Mouse (Mus musculus): ENCODE measurements around the gene Cacnb3.
A peak's percentile ranks its signal among the peaks of the same experiment; 100 is the strongest.

The Cacnb3 gene

DNA sequence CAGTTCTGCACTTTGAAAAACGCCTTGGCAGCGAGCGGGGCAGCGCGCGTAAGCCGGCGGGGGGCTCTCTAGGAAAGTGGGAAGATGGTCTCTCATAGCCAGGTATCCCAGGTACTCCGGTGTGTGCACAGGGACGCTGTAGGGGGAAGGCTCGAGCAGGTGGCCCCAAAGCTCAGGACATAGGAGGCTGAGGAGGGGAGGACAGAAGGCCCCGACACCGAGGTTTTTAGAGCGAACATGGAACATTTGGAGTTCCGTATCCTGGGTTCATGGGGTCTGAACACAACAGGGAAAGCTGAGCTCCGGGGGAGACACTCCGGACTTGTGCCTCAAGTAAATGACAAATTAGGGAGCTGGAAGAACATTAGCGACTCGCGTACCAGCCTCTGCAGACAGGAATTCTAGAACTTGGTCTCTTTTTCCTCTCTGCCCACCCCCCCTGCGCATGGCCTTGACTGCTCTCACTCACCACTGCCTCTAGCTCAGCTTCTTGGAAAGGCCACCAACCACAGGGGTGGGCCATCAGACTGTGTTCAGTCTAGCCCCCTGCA lies 4.7 kb downstream of the Cacnb3 start:
- peak; percentile 28 to 40 for DNase-seq

DNA sequence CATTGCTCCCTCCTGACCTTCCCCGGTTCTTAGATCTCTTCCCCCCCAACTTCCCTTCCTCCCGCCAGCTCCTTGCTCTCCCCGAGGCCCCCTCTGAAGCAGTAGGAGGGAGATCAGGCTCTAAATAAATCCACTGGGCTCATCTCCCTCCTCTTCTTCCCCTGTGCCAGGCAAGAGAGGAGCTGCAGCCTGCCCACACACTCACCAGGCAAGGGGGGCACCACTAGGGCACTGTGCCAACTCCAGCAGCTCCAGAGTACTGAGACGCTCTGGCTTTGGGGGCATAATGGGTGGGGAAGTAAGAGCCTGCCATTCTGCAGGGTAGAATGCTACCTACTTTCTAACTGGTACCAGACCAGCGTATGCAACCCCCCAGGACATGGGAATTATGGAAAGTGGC lies 5.9 kb downstream of the Cacnb3 start:
- DNase-seq = no peak

DNA sequence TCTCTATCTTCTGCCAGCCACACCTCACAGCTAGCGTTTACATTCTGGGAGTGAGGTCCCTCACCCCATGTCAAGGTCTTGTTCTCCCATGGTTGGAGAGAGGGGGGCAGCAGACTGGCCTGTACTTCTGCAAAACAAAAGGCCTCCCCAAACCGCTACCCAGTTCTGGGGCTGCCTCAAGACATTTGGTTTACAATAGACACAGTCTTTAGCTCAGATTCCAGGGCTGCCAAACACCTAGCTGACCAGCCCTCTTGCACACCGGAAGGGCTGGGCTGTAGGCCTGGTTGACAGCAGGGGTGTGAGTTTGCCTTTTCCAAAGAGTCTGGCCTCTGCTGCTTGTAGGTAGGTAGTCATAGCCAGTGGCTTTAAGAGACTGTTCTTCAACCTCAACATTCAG lies 6.5 kb downstream of the Cacnb3 start:
- DNase-seq = no peak

DNA sequence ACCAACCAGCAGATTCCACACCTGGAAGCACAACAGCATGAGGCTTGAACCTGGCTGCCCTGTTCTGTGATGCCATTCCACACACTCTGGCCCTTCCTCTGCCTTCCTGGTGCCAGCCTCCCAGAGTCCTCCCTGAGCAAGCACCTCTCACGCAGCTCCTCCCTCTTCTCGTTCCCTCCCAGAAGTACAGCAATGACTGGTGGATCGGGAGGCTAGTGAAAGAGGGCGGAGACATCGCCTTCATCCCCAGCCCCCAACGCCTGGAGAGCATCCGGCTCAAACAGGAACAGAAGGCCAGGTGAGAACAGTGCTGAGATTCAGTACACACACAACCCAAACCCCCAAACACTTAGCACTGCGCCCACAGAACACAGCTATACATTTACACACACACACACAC lies 9.5 kb downstream of the Cacnb3 start:
- DNase-seq = no peak

DNA sequence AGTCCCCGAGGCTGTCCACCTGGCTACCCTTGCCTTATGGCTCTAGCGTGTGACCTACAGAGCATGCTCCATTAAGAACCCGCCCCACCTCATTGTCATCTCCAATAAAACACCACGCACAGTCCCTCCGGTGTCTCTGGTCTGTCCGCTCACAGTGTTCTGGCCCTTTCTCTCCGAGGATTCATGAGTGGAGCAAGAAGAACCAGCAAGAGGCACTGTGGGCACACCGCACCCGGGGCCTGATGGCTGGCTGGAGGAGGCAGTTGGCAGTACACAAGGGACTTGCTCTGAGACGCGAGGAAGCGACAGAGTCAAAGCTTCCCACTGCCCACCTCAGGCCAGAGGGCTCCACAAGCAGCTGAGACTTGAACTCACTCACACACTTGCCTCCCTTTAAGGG lies 13.8 kb downstream of the Cacnb3 start:
- no peak for DNase-seq

DNA sequence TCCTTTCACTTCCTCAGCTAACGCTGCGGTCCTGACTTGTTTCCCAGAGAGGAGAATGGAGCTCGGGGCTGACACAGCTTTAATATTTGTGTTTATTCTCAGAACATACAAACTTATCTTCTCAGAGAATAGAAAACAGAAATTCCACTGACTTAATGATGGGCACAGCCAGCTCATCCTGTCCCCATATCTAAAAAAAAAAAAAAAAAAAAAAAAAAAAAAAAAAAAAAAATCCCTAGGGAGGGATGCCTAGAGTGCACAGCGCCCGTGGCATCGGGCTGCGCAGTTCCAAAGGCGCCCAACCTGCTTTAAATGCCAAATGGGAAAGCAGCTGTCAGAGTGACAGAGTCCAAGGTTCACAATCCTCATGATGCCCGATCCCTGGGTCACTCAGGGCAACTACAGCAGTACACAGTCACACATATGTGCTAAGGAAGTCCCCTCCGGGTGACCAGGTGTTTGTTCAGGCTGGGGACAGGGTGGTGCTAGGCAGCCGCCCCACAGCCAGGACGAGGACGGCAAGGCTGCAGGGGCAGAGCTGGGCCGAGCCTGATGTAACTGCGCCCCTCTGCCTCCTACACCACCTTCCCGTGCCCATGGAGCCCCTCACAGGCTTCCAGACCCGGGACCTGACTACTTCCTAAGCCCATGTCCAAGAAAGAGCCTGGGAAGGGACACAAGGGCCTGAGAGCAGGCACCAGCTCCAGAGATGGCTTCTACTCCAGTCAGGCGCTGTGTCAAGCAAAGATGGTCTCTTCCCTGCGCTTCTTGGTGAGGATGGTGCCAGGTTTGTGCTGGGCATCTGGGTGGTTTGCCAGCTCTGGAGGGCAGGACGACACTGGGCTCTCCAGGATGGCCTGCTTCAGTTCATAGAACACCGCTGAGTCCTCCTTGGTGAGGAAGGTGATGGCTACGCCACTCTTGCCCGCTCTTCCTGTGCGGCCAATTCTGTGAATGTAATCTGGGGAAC lies 14.7 kb downstream of the Cacnb3 start:
- no peak for DNase-seq

DNA sequence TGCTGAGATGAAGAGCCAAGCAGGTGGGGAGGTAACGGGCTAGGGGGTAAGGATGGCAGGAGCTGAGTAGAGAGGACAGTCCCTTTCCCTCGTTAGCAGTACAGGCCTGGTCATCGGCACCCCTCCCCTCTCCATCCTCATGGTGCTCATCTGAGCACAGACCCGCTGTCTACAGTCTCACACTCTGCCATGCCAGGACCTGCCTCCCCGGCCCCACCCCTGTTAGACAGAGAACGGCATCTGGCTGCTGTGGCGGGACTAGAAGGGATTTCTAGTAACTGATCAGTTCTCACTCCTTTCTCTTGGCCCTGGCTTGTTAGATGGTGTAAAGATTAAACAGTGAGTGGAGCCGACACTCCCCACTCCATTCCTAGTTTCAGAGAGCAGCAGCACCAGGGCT lies 16.1 kb downstream of the Cacnb3 start:
- DNase-seq = no peak

DNA sequence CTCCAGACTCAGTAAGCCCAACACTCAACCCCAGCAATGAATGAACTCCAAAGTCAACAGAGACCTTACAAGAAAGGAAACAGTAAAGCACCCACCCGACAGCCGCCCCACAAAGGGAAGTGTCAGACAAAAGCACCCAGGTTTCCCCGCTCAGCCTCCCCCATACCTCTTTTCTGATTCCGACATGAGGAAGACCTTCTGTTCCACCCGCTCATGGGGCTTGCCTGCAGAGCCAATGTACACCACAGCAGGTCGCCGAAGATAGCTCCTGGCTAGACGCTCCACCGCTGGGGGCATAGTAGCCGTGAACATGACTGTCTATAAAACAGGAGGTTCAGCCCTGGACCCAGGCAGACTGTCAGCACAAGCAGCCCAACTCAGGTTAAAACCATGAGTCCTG lies 16.7 kb downstream of the Cacnb3 start:
- no peak for DNase-seq

DNA sequence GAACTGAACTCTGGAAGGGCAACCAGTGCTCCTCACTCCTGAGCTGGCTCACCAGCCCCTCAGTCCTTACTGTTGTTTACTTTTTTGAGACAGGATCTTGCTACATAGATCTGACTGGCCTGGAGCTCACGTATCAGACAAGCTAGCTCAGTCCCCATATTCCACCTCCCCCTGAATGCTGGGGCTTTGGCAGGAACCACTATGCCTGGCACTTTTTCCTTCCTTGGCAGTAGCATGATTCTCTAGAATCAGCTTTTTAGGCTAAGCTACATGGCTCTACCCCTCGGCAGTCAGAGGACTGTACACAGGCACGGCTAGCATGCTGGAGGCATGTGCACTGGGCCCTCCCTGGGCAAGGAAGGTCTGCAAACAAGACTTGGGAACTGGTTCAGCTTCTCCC lies 17.4 kb downstream of the Cacnb3 start:
- no peak for DNase-seq

DNA sequence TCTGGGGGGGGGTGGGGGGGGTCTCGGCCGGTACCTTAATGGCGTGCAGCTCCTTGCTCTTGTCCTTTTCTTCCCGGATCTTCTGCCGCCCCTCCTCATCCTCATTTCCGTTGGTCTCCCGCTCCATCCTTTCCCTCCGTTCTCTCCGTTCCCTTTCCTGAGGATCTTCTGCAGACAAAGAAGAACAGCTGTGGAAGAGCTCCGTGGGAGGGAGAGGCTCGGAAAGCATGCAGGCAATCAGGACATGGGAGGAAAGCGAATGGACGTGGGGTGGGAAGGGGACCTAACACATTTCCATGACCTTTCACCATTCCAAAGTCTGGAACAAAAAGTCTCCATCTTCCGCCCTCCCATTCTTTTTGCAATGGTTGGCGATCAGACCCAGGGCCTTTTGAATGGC lies 20.8 kb downstream of the Cacnb3 start:
- no peak for DNase-seq

DNA sequence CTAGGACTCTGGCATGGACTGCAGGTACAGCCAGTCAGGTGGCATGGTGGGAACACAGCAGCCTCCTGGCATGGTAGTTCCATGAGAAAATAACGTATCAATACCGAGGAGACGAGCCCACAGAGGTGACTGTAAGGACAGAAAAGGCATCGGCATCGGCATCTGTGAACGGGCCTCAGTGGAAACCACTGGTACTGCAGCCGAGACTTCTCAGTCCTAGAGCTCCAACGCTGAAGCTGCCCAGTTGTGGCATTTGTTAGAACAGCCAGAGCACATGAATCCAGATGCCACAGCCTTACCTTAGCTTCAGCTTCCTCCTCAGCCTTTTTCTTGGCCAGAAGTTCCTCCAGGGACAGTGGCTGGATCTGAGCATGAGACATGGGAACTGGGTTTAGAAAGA lies 21.5 kb downstream of the Cacnb3 start:
- no peak for DNase-seq

DNA sequence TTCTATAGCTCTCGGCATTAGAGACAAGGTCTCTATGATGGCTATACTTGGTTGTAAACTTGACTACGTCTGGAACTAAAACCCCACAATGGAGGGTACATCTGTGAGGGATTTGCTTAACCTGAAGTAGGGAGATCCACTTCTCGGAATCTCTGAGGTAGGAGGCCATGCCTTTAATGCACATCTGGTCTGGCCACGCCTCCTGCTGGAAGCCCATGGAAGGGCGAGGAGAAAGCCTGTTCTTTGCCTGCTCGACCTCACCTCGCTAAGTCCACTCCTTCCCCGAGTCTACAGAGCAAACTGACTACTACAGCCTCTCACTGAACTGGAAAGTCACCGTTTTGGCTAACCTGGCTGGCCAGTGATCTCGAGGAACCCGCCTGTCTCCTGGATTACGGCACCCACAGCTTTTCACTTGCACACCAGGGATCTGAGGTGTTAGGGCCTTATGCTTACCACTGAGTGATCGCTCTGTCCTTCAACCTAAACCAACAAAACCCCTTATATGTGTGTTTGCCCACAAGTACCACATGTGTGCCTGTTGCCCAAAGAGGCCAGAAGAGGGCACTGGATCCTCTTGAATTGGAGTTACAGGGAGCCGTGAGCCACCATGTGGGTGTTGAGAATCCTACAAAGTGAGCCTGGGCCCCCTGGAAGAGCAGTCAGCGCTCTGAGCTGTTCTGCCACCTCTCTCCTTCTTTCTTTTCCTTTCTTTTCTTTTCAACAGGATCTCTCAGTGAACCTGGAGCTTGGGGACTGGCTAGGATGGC lies 26.5 kb downstream of the Cacnb3 start:
- no peak for DNase-seq

DNA sequence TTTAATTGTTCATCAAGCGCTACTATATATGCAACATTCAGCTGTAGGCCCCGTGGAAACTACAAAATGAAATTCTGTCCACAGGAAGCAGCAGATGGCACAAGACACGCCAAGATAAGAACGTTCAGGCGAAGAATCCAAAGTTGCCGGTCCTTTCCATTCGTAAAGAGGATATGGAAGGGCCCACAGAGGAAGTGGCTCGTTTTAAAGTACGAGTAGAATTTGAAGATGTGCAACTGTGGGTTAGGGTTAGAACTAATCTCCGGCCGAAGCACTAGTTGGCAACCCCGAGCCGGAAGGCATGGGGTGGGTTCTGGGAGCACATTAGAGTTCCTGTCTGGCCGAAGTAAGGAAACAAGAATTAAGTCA lies 31.5 kb downstream of the Cacnb3 start:
- no peak for DNase-seq

DNA sequence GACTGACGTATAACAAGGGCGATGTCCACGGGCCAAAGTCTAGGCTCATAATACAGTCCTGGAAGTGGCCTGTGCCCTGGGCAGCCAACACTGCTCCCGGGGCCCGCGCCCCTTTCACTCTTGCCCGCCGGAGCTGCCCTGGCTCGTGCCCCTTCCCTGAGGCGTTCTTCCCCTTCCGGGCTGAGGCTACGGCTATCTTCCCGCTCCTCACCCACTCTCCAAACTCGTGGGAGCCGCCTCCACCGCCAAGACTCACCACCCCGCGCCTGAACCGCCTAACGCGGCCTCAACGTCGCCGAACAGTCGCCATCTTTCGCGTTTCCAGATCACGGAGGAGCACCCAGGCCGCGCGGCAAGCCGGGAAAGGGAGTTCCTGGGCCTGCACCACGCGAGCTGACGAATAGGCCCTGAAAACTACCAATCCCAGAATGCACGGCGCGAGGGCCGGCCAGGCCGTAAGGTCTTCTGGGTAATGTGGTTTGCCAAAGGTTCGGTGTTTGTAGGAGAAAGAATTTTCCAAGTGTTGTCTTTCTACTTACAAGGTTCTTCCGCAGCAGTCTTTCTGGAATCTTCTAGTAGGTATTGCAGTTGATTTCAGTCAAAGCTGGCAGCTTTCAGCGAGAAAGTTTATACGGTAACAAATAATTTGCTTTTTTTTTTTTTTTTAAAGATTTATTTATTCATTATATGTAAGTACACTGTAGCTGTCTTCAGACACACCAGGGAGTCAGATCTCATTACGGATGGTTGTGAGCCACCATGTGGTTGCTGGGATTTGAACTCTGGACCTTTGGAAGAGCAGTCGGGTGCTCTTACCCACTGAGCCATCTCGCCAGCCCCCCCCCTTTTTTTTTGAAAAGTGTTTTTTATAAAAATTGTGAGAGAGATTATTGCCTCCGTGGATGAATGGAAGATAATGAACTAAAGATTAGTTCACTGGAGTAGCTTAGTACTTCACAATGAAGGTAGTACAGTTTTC lies 32.2 kb downstream of the Cacnb3 start, which contains the start of gene Ddx23:
TSS of gene Ddx23 (minus strand) at position 328 of the 979 bp plus-strand sequence.
- peak; percentile 95 to 99 for DNase-seq

DNA sequence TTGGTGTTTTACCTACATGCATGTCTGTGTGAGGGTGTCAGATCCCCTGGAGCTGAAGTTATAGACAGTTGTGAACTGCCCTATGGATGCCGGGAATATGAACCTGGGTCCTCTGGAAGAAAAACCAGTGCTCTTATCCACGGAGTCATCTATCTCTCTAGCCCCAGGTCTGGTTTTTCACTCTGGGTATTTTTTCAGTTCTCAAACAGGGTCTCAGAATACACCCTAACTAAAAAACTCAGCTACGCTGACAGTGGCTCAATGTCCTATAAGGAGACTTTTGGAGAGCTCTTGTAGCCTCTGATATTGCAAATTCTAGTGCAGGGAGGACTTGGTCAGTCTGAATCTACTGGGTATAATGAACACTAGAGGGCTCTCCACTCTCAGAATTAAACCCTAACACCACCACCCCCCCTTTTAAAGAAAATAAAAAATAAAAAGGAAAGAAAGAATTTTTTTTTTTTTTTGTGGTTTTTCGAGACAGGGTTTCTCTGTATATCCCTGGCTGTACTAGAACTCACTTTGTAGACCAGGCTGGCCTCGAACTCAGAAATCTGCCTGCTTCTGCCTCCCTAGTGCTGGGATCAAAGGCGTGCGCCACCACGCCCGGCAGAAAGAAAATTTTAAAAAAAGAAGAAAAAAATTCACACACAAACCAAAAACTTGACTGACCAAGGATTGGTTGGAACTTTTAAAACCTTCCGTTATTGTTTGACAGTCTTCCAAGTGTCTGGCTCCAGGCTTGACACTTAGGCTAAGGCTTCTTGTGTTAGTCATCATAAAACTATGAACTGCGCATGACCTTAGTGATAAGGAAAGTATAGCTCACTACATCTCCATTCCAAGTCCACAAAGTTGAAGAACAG lies 33.6 kb downstream of the Cacnb3 start:
- DNase-seq = no peak

DNA sequence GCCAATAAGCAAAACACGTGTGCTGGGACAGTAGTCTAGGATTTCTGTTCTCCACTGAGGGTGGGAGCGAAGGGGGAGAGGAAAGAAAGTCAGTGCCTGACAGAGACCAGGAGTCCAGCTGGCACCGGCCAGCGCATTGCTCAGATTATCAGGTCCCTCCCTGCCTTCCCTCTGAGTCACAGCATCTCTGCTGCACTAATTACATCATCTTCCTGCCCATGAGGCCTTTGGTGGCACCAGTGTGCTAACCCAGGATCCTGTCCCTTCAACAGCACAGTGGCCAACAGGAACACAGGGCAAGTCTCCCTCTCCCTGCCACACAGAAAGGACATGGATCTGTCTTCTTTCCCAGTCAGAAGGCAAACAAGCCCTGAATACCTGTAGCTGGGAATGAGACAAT lies 42.0 kb downstream of the Cacnb3 start:
- peak in 1 of 2 experiments; percentile 35 for DNase-seq

DNA sequence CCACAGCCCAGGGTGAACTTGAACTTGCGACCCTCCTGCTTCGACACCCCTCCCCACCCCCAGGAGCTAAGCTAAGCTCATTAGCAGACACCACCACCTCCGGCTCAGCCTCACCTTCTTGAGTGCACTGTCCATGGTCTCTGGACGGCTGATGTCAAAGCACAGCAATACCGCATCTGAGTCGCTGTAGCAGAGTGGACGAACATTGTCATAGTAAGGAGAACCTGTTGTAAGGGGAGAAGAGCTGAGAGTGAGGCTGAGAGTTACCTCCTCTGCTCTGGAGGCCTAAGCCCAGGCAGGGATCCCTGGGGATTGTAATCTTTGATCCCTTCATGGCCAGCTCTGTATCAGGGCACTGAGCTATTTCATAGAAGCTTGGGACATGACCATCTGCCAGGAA lies 43.1 kb downstream of the Cacnb3 start:
- no peak for DNase-seq

DNA sequence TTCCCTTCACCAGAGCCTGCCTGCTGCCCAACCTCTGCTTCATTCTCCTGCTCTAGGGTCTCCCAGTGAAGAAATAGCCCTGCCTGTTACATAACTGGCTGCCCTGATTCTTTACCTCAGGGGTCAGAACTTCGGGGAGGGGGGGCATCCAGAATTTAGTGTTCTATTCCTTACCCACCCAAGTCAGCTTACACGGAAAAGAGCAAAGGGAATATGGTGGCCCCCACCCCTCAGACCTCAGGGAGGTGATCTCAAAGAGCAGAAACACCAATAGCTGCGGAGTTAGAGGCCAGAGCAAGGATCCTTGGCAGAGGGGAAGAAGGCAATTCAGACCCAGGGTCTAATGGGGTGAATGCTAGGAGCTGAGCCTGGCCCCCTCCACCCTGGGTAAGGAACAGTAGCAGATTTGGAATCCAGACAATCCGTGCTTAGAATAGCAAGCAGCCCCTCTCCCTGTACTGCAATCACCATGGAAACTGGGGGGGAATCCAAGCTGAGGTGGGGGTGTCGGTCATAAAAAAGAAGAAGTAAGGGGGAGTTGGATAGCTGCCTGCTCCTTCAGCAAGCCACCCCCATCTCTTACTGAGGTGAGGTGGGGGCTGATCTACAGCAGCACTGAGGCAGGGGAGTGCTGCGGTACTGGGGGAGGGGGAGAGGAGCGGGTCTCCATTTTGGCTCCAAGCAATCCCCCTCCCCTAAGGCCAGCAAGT lies 43.8 kb downstream of the Cacnb3 start:
- no peak for DNase-seq

DNA sequence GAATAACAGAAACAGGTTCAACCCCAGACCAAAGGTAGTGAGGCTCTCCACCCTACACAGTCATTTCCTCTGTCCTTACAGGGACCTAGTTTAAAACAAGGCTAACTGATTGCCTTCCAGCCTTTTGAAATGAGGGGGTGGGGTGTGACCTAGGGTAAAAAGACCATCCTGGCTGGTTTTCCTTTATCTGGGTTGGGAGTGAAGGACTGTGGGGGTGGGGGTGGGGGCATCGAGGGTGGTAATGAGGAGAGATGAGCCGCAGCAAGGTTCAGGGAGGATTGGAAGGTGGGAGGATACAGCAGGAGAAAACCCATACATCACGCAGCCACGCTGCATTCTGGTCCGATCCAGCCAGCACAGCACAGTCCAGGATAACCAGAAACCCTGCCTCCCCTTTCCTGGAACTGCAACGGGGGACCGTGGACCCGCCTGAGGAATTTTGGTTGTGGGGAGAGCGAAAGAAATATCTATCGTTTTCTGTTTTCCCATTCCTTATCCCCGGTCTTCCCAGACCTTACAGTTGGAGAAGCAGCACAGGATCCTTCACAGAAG lies 44.4 kb downstream of the Cacnb3 start:
- DNase-seq = no peak

DNA sequence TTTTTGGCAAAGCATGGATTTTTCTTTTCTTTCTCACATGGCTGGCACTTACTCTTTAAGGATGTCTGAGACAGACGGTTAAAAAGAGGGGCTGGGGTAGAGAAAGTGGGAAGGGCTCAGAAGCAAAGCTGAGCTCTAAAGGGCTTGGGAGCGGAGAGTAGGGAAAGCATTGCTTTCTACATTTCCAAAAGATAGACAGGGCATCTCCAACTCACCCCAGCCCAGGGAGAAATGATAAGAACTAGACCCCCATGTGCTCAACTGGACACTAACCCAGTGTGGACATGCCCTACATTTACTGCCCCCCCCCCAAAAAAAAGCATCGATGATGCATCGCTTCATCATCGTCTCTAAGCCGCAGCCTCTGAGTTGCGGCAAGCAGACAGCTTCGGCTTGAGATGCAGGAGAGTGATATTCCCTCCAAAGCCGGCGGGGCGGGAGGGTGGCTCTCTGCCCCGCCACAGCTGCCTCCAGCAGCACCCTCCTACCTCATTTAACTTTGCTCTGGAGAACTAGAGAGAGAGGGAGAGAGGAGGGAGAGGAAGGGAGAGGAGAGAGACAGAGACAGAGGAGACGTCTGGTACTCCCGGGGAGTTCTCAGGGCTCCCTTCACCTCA lies 45.1 kb downstream of the Cacnb3 start:
- DNase-seq = no peak

Measured in cerebellum, adult 18-20 months (tissue).